Mouse (Mus musculus) heart, postnatal 0 days (tissue): Measurements from ENCODE around the gene Zpbp.

Experiments used
- CTCF ChIP-seq: IDR thresholded peaks from 2 replicates; pipeline ENCODE4 v1.5.1; 2016; ENCODE audit warnings: antibody characterized with exemption, control low read depth, low read depth
- EP300 ChIP-seq: IDR thresholded peaks from 2 replicates; pipeline ENCODE4 v1.6.1; 2016; ENCODE audit warnings: antibody characterized with exemption, low read depth

DNA sequence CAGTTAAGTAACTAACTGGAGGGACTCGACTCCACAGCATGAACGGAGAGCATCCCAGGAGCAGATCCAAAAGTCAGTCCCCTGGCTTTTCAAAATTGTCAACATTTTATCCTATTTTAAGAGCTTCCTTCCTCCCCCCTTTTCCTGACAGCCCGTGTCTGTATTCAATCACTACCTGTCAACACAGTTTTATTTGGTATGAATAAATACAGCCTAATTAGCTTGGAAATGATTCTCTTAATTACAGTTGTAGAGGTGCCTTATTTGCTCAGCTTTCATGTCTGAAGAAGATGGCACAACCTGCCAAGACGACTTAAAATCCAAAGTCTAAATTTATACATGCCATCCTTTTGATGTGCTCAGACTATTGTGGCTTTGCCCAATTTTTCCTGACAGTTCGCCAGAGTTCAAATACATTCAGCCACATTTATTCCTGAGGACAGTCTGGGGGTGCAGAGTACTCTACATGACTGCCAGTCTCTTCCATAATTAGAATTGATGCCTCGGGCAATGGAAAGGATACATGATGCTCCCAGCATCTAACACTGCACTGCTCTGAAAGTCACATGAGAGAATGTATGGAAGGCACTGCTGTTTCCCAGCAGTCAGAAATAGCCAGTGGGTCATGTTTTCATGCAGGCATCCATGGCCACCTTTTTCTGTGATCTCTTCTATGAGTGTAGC lies 219.4 kb downstream of the Zpbp start:
- TF ChIP-seq CTCF (no peak), EP300 (no peak)
